Mouse (Mus musculus): ENCODE results near the gene Serpinb2.

Gene Serpinb2

DNA sequence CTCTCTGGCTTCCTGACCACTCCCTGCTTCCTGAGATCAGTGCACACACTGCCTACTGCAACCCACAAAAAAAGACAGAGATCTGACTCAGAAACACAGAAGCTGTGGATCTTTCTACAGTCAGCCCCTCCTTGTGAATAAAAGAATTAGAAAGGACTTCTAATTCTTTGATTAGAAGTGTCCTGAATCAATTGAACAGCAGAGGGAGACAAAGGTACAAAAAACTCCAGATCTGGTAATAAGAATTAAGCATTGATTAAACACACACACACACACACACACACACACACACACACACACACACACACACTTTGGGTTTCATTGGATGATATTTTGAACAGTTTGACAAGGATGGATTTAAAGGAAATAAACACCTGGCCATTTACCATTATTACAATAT lies 54.4 kb downstream of the Serpinb2 start:
- in situ Hi-C loops (cut with MboI; ENCODE audit: low pct_unique_long_range_greater_than_20kb in 1 of 2, low sequenced_read_pairs in 2 of 2, unreplicated experiment in 1 of 2) = no loop called here

DNA sequence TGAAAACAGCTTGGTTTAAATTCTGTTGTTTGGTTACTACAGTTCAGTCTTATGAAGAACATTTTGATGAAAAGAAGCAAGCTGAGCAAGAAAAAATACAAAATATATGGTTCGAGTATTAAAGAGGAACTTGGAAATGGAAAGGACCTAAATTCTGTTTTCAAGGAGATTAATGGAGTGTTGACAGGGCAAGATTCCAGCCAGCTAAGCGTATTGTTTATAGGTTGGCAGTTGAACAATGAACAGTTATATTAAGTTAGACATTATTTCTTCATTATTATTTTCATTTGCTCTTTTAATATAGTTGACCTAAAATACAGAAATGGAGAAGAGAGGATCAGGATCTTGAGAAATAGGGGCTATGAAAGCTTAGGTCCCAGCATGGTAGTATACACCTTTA lies 64.9 kb downstream of the Serpinb2 start:
- in situ Hi-C loops (cut with MboI; ENCODE audit: low pct_unique_long_range_greater_than_20kb in 1 of 2, low sequenced_read_pairs in 2 of 2, unreplicated experiment in 1 of 2) = no loop called here

DNA sequence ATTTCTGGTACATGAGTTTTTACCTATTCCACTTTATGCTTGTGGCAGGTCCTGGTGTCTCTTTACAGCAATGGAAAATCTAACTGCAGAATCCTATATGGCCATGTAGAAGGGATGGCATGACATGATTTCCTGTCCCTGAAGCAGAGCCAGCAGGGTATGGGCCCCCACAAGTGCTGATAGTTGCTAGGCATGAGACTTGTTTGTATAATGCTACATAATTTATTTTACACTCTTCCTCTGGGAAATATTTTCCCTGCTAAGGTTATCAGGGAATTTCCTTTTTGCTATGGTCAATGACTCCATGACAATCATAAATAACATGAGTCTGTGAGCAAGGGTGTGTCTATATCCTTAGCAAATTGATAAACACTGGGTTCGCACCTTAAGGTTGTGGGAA lies 66.3 kb downstream of the Serpinb2 start:
- in situ Hi-C loops (cut with MboI; ENCODE audit: low pct_unique_long_range_greater_than_20kb in 1 of 2, low sequenced_read_pairs in 2 of 2, unreplicated experiment in 1 of 2) = no loop called here

DNA sequence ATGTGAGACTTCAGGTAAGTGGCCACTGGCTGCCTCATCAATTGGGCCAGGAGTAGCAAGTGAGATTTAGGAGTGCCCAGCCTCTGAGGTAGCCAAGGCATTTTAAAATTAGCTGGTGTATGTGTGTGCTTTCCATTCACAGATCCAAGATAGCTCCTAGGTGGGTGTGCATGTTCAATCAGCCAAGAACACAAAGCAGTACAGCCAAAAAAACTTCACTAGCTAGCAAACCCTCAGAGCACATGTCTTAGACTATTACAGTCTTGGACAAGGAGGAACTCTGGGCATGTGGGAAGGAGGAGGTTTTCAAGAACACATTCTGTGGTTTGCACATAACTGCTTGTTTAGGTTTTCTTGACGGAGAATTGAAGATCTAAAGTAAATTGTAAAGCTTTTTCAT lies 70.0 kb downstream of the Serpinb2 start:
- in situ Hi-C loops (cut with MboI; ENCODE audit: low pct_unique_long_range_greater_than_20kb in 1 of 2, low sequenced_read_pairs in 2 of 2, unreplicated experiment in 1 of 2) = no loop called here

DNA sequence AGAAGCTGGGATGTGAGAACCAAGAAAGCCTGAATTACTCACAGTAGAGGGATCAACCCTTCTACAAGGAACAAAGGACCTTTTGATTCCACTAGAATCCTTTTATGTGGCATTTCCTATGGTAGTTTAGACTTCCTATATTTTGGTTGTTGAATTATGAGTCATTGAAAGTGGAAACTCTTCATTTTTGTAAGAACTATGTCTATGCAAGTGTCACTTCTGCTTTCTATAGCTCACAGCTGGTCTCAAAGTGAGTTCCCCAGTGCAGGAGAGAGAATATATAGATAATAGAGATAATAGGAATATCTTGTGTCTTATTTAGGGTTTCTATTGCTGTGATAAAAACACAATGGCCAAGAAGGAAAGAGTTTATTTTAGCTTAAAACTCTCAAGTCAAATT lies 71.7 kb downstream of the Serpinb2 start:
- in situ Hi-C loops (cut with MboI; ENCODE audit: low pct_unique_long_range_greater_than_20kb in 1 of 2, low sequenced_read_pairs in 2 of 2, unreplicated experiment in 1 of 2) = no loop called here

DNA sequence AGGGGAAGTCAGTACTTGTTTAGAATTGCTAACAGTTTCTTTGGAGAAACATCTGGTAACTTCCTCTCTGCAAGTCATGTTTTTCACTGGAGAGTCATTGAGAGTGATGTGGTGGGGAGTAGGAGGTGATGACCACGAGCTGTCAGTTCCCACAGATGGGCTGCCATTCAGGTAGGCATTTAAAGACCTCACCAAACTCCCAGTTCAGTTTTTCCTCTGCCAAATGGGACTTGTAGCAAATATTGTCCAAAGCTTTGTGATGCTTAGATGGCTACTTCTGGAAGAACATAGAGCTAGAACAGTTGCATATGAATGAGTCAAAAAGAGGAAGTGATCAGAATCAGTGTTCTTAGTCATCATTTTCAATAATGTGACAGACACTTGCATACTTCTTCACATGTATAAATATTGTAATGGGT lies 72.7 kb downstream of the Serpinb2 start:
- in situ Hi-C loops (cut with MboI; ENCODE audit: low pct_unique_long_range_greater_than_20kb in 1 of 2, low sequenced_read_pairs in 2 of 2, unreplicated experiment in 1 of 2) = no loop called here

DNA sequence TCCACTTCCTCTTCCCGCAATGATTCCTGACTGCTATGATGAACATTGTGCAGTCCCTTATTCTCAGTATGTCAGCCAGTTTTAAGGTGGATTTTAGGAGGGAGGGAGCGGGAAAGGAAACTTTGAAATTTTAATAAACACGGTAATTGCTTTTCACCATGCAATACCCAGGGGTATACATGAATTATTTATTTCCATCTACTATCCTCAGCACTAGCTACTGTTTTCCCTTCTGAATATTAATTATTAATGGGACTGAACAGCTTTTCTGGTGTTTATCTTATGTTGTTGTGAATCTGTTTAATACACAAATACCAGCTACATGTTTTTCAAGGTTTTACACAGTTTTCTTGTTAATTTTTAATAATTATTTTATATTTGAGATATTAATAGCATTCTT lies 73.7 kb downstream of the Serpinb2 start:
- in situ Hi-C loops (cut with MboI; ENCODE audit: low pct_unique_long_range_greater_than_20kb in 1 of 2, low sequenced_read_pairs in 2 of 2, unreplicated experiment in 1 of 2) = no loop called here
